Mouse (Mus musculus): ENCODE measurements around the gene Pim1.
"Not testable (repeated sequence)": the region's sequence is repeated elsewhere in the genome, so short reads cannot be mapped to it uniquely, and the experiment has no call there.

The Pim1 gene

GRCm38 (mm10) chr17:29494062-29494731, 3.6 kb downstream of the Pim1 start:
- no peak for DNase-seq

- no peak for DNase-seq
Measured at GRCm38 (mm10) chr17:29494732-29495076, 4.2 kb downstream of the Pim1 start.

- no peak for DNase-seq
Measured at GRCm38 (mm10) chr17:29496211-29497070, 5.9 kb downstream of the Pim1 start.

- DNase-seq, result no peak
Measured at GRCm38 (mm10) chr17:29497071-29497354, 6.5 kb downstream of the Pim1 start.

GRCm38 (mm10) chr17:29497481-29497880, 6.9 kb downstream of the Pim1 start:
- not testable (repeated sequence) for DNase-seq

GRCm38 (mm10) chr17:29498028-29498427, 7.5 kb downstream of the Pim1 start:
- DNase-seq, result peak; percentile 55 to 56

GRCm38 (mm10) chr17:29498952-29499351, 8.4 kb downstream of the Pim1 start:
- not testable (repeated sequence) for DNase-seq

GRCm38 (mm10) chr17:29499511-29499910, 9.0 kb downstream of the Pim1 start:
- DNase-seq, result no peak

- DNase-seq, result no peak
Measured at GRCm38 (mm10) chr17:29500243-29500740, 9.7 kb downstream of the Pim1 start.

DNA sequence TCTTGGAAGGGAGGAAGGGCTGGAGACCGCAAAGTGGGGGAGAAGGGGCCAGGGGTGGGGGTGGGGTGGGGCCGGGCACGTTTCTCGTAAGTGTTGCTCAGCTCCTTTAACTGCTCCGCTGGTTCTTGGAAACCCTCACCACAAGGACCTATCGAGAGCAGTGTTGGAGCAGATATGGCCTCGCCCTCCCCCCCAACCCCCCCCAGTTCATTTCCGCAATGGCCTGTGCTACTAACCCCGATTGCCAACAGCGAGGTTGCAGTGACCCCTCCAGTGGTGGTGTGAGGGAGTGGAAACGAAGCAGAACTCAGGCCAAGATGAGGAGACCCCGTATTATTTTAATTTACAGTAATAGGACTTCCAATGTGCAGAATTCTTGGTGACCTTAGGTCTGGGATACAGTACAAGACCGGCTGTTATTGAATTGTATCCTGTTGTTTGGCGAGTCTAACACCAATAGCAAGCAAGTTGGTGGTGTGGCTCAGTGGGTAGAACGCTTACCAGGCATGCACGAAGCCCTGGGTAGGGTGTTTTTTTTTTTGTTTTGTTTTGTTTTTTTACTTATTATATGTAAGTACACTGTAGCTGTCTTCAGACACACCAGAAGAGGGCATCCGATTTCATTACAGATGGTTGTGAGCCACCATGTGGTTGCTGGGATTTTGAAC, 10.4 kb downstream of the Pim1 start:
- DNase-seq, result peak; percentile 19 to 37

- DNase-seq, result no peak
Measured at GRCm38 (mm10) chr17:29502005-29502668, 11.6 kb downstream of the Pim1 start.

DNA sequence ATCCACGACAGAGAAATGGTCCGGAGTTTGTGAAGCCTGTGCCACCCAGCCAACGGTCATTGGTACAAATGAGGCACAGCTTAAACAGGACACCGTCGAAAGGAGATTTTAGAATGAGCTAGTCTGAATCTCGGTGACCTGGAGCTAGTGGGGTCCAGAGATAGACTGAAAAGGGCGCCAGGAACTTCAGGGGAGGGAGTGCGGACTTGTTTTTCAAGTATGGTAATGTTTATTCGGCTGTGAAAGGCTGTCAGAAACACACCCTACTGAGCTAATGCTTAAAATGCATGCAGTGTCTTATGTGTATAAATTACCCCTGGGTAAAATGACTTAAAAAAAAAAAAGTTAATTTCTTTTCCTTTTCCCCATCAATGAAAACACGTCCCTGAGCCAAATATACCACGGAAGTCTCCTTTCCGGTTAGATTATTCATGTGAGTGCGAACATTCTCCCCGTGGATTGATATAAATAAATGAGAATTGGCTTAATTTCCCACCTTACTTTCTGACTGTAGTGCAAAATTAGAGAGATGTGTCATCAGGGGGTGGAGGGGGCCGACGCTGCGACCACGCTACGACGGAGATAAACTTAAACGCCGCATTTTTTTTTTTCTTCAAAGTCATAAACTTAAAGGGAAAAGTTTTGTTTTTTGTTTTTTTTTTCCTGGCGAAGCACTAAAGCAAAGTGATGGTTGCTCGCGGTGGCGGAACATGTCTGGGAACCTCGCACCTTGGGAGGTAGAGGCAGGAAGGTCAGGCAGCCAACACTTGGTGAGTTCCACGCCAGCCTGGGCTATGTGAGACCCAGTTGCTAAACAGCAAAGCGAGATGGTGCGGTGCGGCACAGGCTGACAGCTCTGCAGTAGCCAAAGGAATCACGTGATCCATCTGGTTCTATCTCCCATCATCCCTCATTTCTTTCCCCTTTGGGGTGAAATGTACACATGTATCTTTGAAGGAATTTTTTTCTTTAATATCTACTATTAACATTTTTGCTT, 12.4 kb downstream of the Pim1 start:
- no peak for DNase-seq

- DNase-seq, result no peak
Measured at GRCm38 (mm10) chr17:29503700-29504099, 13.1 kb downstream of the Pim1 start.

- no peak for DNase-seq
Measured at GRCm38 (mm10) chr17:29508927-29509608, 18.5 kb downstream of the Pim1 start.

- DNase-seq, result no peak
Measured at GRCm38 (mm10) chr17:29510691-29511090, 20.1 kb downstream of the Pim1 start.

- peak; percentile 77 to 82 for DNase-seq
Measured at GRCm38 (mm10) chr17:29513044-29513730, 22.6 kb downstream of the Pim1 start.

DNA sequence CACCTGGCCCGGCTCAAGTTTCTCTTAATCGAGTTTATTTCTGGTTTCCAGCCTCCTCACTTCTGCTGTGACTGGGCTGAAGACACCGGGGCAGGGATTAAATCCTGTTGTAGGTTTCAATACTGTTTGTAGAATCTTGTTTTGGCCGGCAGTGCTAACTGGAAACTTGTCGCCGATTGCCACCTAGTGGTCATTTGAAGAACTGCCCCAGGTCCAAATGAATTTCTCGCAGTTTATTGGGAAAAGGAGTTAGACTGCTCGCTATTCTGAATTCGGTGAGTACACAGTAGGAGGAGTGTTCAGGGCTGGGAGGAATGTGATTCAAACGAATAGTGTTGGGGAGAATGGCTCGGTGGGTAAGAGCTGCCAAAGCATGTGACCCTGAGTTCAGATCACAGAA, 23.9 kb downstream of the Pim1 start:
- DNase-seq, result peak; percentile 77 to 79

DNA sequence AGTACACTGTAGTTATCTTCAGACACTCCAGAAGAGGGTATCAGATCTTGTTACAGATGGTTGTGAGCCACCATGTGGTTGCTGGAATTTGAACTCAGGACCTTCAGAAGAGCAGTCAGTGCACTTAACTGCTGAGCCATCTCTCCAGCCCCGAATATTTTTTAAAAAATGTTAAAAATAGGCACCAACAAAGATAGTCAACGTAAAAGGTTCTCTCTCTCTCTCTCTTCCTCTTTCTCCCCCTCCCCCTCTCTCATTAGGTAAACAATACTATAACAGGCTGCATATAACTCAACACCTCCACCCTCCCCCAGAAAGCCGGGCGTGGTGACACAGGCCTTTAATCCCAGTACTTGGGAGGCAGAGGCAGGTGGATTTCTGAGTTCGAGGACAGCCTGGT, 28.1 kb downstream of the Pim1 start:
- DNase-seq, result not testable (repeated sequence)

DNA sequence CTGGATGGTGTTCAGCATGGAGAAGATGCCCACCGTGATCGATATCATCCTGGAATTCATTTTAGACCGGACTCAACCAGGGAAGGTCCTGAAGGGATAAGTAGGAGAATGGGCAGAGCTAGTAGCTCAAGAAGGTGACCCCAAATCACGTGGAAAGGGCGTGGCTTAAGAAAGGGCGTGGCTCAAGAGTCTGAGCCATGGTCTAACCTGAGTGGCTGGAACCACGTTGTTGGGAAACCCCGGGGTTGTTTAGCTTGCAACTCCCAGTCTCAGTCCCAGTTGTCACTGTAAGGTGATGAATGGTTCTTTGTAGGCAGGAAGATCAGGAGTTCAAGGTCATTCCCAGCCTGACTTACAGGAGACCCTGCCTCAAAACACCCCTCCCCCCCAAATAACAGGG, 29.2 kb downstream of the Pim1 start:
- no peak for DNase-seq

DNA sequence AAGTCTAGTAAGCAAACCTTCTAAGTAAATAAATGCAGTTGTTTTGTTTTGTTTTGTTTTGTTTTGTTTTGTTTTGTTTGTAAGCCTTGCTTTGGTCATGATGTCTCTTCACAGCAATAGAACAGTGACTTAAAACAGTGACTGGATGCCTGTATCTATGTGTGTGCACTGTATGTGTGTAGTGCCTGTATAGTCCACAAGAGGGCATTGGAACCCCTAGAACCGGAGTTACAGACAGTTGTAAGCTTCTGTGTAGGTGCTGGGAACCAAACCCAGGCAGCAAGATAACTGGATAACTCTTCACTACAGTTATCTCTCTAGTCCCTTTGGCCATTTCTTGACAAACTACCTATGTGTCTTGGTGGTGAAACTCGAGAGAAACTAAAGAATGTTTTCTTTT, 35.1 kb downstream of the Pim1 start:
- no peak for DNase-seq
